Mouse (Mus musculus) heart, embryonic 12.5 days (tissue): ENCODE data around the gene Tbl2. TPM values are rescaled to one million over a fixed set of nuclear protein-coding genes. Genes with fewer than 3 reads are reported as not detected.

ENCODE experiments used
- ATAC-seq: fragments of 200-750 bp; cut with Nextera tagmentation; 2 replicates; pipeline ENCODE4 v1.8.0; 2017; ENCODE audit warnings: moderate TSS enrichment, moderate library complexity; ENCODE audit not compliant: insufficient number of reproducible peaks, low FRiP score
- H3K27ac ChIP-seq: fragments of 300-500 bp; sonication (generic); 2 replicates; pipeline ENCODE4 v1.5.1; 2016; ENCODE audit warnings: mild to moderate bottlenecking, moderate library complexity; ENCODE audit not compliant: poor library complexity, severe bottlenecking
- H3K27me3 ChIP-seq: fragments of 300-500 bp; sonication (generic); replicated peaks from 2 replicates; pipeline ENCODE4 v1.6.1; 2016; ENCODE audit warnings: mild to moderate bottlenecking, moderate library complexity
- H3K36me3 ChIP-seq: fragments of 300-500 bp; sonication (generic); 2 replicates; pipeline ENCODE4 v1.6.1; 2016; ENCODE audit warnings: mild to moderate bottlenecking, moderate library complexity
- H3K4me1 ChIP-seq: fragments of 300-500 bp; sonication (generic); replicated peaks from 2 replicates; pipeline ENCODE4 v1.6.1; 2016; ENCODE audit warnings: mild to moderate bottlenecking
- H3K4me2 ChIP-seq: fragments of 300-500 bp; sonication (generic); 2 replicates; pipeline ENCODE4 v1.6.1; 2016; ENCODE audit warnings: mild to moderate bottlenecking, moderate library complexity
- H3K4me3 ChIP-seq: fragments of 300-500 bp; sonication (generic); 2 replicates; pipeline ENCODE4 v1.5.1; 2016; ENCODE audit warnings: mild to moderate bottlenecking
- H3K9ac ChIP-seq: fragments of 300-500 bp; sonication (generic); 2 replicates; pipeline ENCODE4 v1.6.1; 2016; ENCODE audit warnings: mild to moderate bottlenecking, moderate library complexity
- H3K9me3 ChIP-seq: fragments of 300-500 bp; sonication (generic); replicated peaks from 2 replicates; pipeline ENCODE4 v1.6.1; 2016; ENCODE audit warnings: mild to moderate bottlenecking, moderate library complexity
- WGBS: fragments of 180-500 bp; shearing (Covaris S2); methylation state at CpG from one replicate; pipeline ENCODE4 v1.1.7; 2016; 5-methylcytosine and 5-hydroxymethylcytosine counted together
- polyA plus RNA-seq: library from polyadenylated mRNA; unstranded; fragments of >200 nt; fragmentation: Nextera tagmentation; extraction: Ambion mirVana; gene quantifications from 2 replicates; pipeline ENCODE4 v1.2.1, GENCODE M21; 2016

The Tbl2 gene
- polyA plus RNA-seq, 1 experiment from 2014 or later: 26.8 TPM

DNA sequence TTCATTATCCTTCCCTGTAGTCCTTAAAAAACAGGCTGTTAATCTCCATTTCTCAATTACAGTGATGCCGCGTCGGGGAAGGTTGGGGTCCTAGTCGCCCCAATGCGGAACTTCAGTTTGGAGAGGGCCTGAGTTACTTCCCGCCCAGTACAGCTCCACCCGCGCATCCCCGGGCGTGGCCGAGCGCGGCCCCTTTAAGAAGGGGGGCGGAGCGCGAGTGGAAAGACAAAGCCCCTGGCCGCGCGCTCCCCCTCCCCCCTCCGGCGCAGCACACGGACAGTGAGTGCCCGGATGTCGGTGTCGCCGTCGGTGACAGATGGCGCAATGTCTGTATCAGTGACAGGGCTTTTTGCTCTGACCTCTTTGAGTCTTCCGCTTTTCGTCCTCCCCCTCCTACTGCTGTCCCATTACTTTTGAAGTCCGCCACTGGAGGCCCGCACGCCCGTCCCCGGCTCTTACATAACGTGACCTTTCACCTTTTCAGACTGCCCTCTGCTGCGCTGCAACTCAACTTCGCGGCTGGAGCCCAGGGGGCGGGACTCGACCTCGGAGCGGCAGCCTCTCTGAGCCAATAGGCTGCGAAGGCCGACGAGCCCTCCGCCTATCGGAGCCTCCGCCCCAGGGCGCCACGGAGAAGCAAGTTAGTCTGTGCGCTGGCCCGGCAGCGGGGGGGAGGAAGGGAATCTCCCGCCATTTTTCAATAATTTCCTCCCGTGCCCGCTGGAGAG is 37.3 kb downstream of the Tbl2 start, which contains the start of gene Baz1b:
Gene Baz1b, plus strand, starts transcription at position 644 of the 728 bp plus-strand sequence.
- Histone ChIP-seq H3K4me2 (peak within 1 kb of the TSS; percentile 70), H3K9ac (peak within 1 kb of the TSS; percentile 99), H3K27ac (peak within 1 kb of the TSS; percentile 97), H3K4me1 (peaks cover 22% of the 10 kb centered on the region), H3K9me3 (no peaks in the 10 kb centered on the region), H3K27me3 (no peaks in the 10 kb centered on the region), H3K36me3 (peaks cover 26% of the 10 kb centered on the region), H3K4me3 (peak within 1 kb of the TSS; percentile 99)
- under 1% methylated on average over 57 of the region's 57 CpGs for WGBS
- ATAC-seq: peak; percentile 98

DNA sequence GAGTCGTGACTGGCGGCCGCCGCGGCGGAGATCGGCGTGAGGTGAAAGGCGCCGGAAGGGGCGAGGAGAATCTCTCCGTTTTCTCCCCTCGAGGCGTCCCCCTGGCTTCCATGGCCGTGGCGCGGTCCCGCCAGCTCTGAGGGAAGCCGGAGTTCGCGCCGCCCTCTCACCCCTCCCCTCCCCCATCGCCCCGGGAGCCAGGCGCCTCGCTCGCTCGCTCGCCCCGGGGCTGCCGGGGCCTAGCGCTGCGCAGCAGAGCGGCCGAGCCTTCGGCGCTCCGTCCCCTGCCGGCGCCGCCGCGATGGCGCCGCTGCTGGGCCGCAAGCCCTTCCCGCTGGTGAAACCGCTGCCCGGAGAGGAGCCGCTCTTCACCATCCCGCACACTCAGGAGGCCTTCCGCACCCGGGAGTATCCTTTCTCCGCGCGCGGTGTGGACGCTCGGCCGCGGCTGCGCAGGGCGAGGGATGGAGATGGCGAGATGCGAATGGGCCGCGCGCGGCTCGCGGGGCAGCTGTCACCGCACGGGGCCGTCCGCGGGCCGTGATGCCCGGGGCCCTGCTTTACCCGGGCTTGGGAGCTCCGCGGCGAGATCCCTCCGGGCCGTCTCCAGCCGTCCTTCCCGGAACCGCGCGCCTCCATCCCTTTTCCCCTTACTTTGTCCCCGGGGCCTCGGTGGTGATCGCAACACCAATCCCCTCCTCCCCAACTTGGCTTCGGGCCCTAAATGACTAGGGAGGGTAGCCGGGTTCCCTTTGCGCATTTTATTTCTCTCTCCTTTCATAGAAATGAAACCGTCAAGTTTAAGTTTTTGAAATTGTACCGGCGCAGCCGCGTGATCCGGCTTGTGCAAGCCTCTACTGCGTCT is 38.1 kb downstream of the Tbl2 start:
- H3K4me2 ChIP-seq: peak overlapping the region; percentile 70
- no peaks in the 10 kb centered on the region for H3K9me3 ChIP-seq
- peak overlapping the region; percentile 97 for H3K27ac ChIP-seq
- H3K4me3 ChIP-seq: peak overlapping the region; percentile 99
- ATAC-seq: peak; percentile 75
- peak overlapping the region; percentile 99 for H3K9ac ChIP-seq
- H3K4me1 ChIP-seq: peaks cover 25% of the 10 kb centered on the region
- no peaks in the 10 kb centered on the region for H3K27me3 ChIP-seq
- WGBS: under 1% methylated on average over 93 of the region's 102 CpGs
- peaks cover 18% of the 10 kb centered on the region for H3K36me3 ChIP-seq

DNA sequence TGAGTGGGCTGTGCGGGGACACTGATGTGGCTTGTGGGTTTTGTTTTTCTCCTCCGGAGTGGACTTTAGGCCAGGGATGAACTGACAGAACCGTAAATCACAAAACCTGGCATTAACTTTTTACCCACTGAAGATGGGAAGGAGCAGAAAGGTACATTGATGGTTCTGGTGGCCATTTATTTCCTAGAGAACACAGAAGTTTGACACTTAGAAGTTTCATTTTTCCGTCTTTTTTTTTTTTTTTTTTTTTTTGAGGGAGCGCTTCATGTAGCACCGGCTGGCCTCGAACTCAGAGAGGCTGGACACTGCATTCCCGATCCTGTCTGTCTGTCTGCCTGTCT is 38.7 kb downstream of the Tbl2 start:
- Histone ChIP-seq H3K27me3 (no peaks in the 10 kb centered on the region), H3K4me1 (peaks cover 29% of the 10 kb centered on the region), H3K4me3 (peak overlapping the region; percentile 99), H3K27ac (peak overlapping the region; percentile 97), H3K9ac (peak overlapping the region; percentile 99), H3K4me2 (peak overlapping the region; percentile 70), H3K9me3 (no peaks in the 10 kb centered on the region), H3K36me3 (peaks cover 18% of the 10 kb centered on the region)
- under 1% methylated on average over 8 of the region's 8 CpGs for WGBS
- no peak for ATAC-seq

DNA sequence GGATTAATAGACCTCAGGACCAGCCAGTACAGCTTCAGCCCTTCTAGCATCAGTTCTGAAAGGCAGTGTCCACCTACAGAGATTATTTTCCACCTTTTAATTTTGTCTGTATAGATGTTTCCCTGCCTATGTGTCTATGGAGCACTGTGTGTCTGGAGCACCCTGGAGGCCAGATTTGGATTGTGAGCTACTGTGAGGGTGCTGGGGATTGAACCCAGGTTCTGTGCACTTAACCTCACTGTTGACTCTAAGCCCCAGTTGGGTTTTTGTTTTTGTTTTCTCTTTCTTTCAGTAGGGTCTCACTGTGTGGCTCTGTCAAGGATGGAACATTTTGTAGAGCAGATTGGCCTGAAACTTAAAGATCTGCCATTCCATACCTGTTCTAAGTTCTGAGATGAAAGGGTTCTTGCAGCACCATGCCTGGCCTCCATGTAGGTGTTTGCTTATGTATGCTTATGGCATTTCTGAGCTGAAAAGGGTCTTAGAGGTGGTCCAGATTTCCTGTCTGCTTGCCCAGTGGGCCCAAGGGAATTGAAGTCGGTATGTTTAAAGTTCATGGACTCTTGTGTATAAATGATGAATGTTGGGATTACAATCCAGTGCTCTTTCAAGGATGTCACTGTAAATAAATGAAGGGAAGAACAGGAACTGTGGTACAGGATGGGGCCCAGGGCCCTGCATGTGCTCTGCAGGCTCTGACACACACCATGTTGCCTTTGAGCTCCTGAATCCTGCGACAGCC is 40.0 kb downstream of the Tbl2 start:
- H3K9ac ChIP-seq: peak overlapping the region; percentile 99
- ATAC-seq: no peak
- no peaks in the 10 kb centered on the region for H3K27me3 ChIP-seq
- H3K4me1 ChIP-seq: peaks cover 29% of the 10 kb centered on the region
- H3K9me3 ChIP-seq: no peaks in the 10 kb centered on the region
- no peak overlapping the region for H3K27ac ChIP-seq
- WGBS: 64% methylated on average over 2 of the region's 2 CpGs
- peaks cover 24% of the 10 kb centered on the region for H3K36me3 ChIP-seq
- peak overlapping the region; percentile 70 for H3K4me2 ChIP-seq
- peak overlapping the region; percentile 99 for H3K4me3 ChIP-seq

DNA sequence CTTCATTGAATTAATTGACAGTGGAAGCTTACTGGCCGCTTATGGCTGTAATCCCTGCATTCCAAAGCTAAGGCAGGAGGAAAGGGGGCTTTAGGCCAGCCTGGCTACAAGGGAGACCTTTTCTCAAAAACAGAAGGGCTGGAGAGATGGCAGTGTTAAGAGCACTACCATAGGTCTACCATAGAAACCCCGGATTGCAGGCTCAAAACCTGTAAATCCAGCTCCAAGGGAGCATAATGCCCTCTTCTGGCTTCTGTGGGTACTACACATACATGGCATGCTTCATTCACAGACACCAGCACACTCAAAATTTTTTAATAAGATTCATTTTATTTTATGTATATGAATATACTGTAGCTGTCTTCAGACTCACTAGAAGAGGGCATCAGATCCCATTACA is 42.2 kb downstream of the Tbl2 start:
- H3K9ac ChIP-seq: no peak overlapping the region

DNA sequence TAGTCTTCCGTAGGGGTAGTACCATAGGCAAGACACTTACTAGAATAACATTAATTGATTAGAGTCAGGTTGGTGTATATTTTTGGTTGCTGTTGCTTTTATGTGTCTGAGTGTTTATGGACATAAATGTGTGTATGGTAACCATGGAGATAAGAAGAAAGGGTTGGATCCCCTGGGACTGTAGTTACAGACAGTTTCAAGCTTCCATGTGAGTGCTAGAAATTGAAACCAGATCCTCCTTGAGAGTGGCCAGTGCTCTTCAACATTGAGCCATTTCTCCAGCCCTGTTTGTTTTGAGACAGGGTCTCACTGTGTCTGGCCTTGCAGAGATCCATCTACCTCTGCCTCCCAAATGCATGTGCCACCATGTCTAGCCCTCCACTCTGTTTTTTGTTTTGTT is 43.0 kb downstream of the Tbl2 start:
- no peak for ATAC-seq
- no peaks in the 10 kb centered on the region for H3K9me3 ChIP-seq
- H3K36me3 ChIP-seq: peaks cover 36% of the 10 kb centered on the region
- no peak overlapping the region for H3K4me3 ChIP-seq
- H3K27me3 ChIP-seq: no peaks in the 10 kb centered on the region
- peaks cover 37% of the 10 kb centered on the region for H3K4me1 ChIP-seq
- no peak overlapping the region for H3K4me2 ChIP-seq
- WGBS: 86% methylated on average over 1 of the region's 1 CpGs
- no peak overlapping the region; the same call in 1 of the 2 replicates for H3K9ac ChIP-seq
- H3K27ac ChIP-seq: no peak overlapping the region

More for the DNA sequence above, 42.2 kb downstream of the Tbl2 start:
- Histone ChIP-seq H3K4me3 (no peak overlapping the region), H3K27ac (no peak overlapping the region), H3K4me1 (peaks cover 37% of the 10 kb centered on the region), H3K36me3 (peaks cover 36% of the 10 kb centered on the region), H3K27me3 (no peaks in the 10 kb centered on the region), H3K4me2 (no peak overlapping the region), H3K9me3 (no peaks in the 10 kb centered on the region)
- 37% methylated on average over 2 of the region's 2 CpGs for WGBS
- ATAC-seq: no peak

DNA sequence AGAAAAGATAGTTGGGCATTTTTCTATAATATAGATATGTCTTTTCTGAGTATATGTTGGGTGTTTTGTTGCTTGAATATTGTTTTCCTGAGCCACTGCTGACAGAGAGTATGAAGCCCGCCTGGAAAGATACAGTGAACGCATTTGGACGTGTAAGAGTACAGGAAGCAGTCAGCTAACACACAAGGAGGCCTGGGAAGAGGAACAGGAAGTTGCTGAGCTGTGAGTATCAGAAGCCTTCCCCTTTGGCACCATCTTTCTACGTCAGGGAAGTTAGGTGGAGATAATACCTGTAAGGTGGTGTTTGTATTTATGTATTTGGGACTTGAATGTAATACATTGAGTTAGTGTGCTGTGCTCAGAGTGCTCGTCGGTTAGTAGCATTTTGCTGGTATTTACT is 46.9 kb downstream of the Tbl2 start:
- WGBS: 64% methylated on average over 6 of the region's 6 CpGs
- Histone ChIP-seq H3K4me2 (no peak overlapping the region), H3K9ac (no peak overlapping the region), H3K4me1 (peaks cover 24% of the 10 kb centered on the region), H3K9me3 (no peaks in the 10 kb centered on the region), H3K27me3 (no peaks in the 10 kb centered on the region), H3K27ac (no peak overlapping the region), H3K4me3 (no peak overlapping the region), H3K36me3 (peaks cover 55% of the 10 kb centered on the region)
- no peak for ATAC-seq

DNA sequence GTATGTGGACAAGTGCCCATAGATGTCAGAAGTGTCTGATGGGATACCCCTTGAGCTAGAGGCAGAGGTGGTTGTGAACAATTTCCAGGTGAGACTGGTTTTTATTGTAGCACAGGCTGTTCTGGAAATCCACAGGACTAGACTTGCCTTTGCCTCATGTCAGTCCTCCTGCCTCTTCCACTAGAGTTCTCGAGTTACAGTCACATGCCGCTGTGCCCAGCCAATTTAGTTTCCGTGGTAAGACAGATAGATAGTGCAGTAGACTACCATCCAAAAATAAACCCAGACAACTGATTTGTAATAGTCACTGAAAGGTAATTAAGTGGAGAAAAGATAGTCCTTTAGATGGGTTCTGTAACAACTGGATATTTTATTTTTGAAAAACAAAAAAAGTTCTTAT is 53.3 kb downstream of the Tbl2 start:
- Histone ChIP-seq H3K36me3 (peaks cover 76% of the 10 kb centered on the region), H3K27me3 (no peaks in the 10 kb centered on the region), H3K9ac (no peak overlapping the region), H3K9me3 (no peaks in the 10 kb centered on the region), H3K4me2 (no peak overlapping the region), H3K4me3 (no peak overlapping the region), H3K27ac (no peak overlapping the region), H3K4me1 (0 out of 2 replicates have a peak, but pooled peaks cover 6% of the 10 kb centered on the region)
- ATAC-seq: no peak
- 33% methylated on average over 3 of the region's 3 CpGs for WGBS

DNA sequence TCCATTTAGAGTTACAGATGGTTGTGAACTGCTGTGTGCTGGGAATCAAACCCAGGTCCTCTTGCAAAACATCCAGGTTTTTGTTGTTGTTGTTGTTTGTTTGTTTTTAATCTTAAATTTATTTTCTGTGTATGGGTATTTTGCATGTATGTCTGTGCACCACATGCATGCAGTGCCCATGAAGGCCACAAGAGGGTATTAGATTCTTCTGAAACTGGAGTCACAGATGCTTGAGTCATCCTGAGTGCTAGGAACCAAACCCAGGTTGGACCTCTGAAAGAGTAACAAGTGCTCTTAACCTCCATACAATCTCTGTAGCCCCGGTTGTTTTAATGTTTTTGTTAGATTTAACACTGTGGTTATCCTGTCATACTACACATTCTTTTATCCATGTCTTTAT is 58.7 kb downstream of the Tbl2 start:
- WGBS: 97% methylated on average over 1 of the region's 1 CpGs
- Histone ChIP-seq H3K36me3 (peaks cover 86% of the 10 kb centered on the region), H3K4me3 (no peak overlapping the region), H3K27me3 (no peaks in the 10 kb centered on the region), H3K4me1 (no peaks in the 10 kb centered on the region), H3K9me3 (no peaks in the 10 kb centered on the region), H3K9ac (no peak overlapping the region), H3K27ac (no peak overlapping the region), H3K4me2 (no peak overlapping the region)
- no peak for ATAC-seq
